Mouse (Mus musculus) small intestine, adult 2 months (tissue): ENCODE measurements at regions not wholly inside any gene's neighbourhood (a gene's known extent, or its start where the extent isn't known, plus 50 kb on each side); places are given as distances from the start of the nearest gene placed in this dataset.

ENCODE experiments used
- H3K27ac ChIP-seq: fragments of 200-500 bp; 2 replicates; pipeline ENCODE4 v1.5.1; 2012; ENCODE audit warnings: low read depth, low read length, control low read depth, inconsistent platforms; ENCODE audit not compliant: insufficient read depth
- H3K27me3 ChIP-seq: fragments of 200-500 bp; 2 replicates; pipeline ENCODE4 v1.6.1; 2012; ENCODE audit warnings: mild to moderate bottlenecking, moderate library complexity, low read length, inconsistent platforms; ENCODE audit not compliant: control insufficient read depth, insufficient read depth
- H3K36me3 ChIP-seq: fragments of 200-500 bp; 2 replicates; pipeline ENCODE4 v1.6.1; 2012; ENCODE audit warnings: mild to moderate bottlenecking, low read length, control low read depth, inconsistent platforms; ENCODE audit not compliant: control insufficient read depth, insufficient read depth
- H3K4me1 ChIP-seq: fragments of 200-500 bp; 2 replicates; pipeline ENCODE4 v1.6.1; 2012; ENCODE audit warnings: low read length, inconsistent platforms, mixed read lengths; ENCODE audit not compliant: control insufficient read depth, insufficient read depth, insufficient read length
- H3K4me3 ChIP-seq: fragments of 200-500 bp; 2 replicates; pipeline ENCODE4 v1.5.1; 2012; ENCODE audit warnings: low read depth, mild to moderate bottlenecking, control low read depth, inconsistent platforms, low read length, moderate library complexity
- CTCF ChIP-seq: fragments of 200-500 bp; IDR thresholded peaks from 2 replicates; pipeline ENCODE4 v1.5.1; 2012; ENCODE audit warnings: low read depth, mild to moderate bottlenecking, control low read depth, inconsistent platforms, low read length, moderate library complexity, mixed read lengths; ENCODE audit not compliant: insufficient replicate concordance, insufficient read length; ENCODE audit errors: extremely low read depth
- POLR2A ChIP-seq: fragments of 200-500 bp; IDR thresholded peaks from 2 replicates; pipeline ENCODE4 v1.6.1; 2012; ENCODE audit warnings: low read depth, mild to moderate bottlenecking, control low read depth, inconsistent platforms, low read length, moderate library complexity
- WGBS: fragments of 180-500 bp; shearing (Covaris S2); methylation state at CpG from one replicate; pipeline ENCODE4 v1.1.7; 2018; 5-methylcytosine and 5-hydroxymethylcytosine counted together

GRCm38 (mm10) chr4:72565186-72565585 lies 287.2 kb downstream of the Aldoart1 start:
- H3K4me1 ChIP-seq = no peaks in the 10 kb centered on the region
- H3K27ac ChIP-seq = no peak overlapping the region
- 49% methylated on average over 3 of the region's 3 CpGs for WGBS
- no peaks in the 10 kb centered on the region for H3K36me3 ChIP-seq
- no peaks in the 10 kb centered on the region for H3K27me3 ChIP-seq
- TF ChIP-seq CTCF = no peak
- no peak for TF ChIP-seq POLR2A
- H3K4me3 ChIP-seq = no peak overlapping the region

- Histone ChIP-seq H3K4me3 (no peak overlapping the region), H3K36me3 (no peaks in the 10 kb centered on the region), H3K27me3 (no peaks in the 10 kb centered on the region), H3K4me1 (no peaks in the 10 kb centered on the region), H3K27ac (no peak overlapping the region)
- TF ChIP-seq CTCF (no peak), POLR2A (no peak)
- 37% methylated on average over 4 of the region's 4 CpGs for WGBS
Measured at GRCm38 (mm10) chr4:72562909-72563676, 289.3 kb downstream of the Aldoart1 start.

GRCm38 (mm10) chr4:72554276-72554675 lies 298.2 kb downstream of the Aldoart1 start:
- no peak overlapping the region for H3K4me3 ChIP-seq
- no peak for TF ChIP-seq POLR2A
- no peak for TF ChIP-seq CTCF
- no peaks in the 10 kb centered on the region for H3K4me1 ChIP-seq
- H3K36me3 ChIP-seq = no peaks in the 10 kb centered on the region
- no peak overlapping the region for H3K27ac ChIP-seq
- H3K27me3 ChIP-seq = no peaks in the 10 kb centered on the region

GRCm38 (mm10) chr4:72534563-72534962 lies 317.9 kb downstream of the Aldoart1 start:
- Histone ChIP-seq H3K4me1 (no peaks in the 10 kb centered on the region), H3K4me3 (no peak overlapping the region), H3K27ac (no peak overlapping the region), H3K36me3 (no peaks in the 10 kb centered on the region), H3K27me3 (no peaks in the 10 kb centered on the region)
- TF ChIP-seq POLR2A = no peak
- no peak for TF ChIP-seq CTCF
- WGBS = 50% methylated on average over 1 of the region's 1 CpGs

GRCm38 (mm10) chr4:72524630-72525029 lies 323.9 kb upstream of the Tle1 start:
- TF ChIP-seq POLR2A (no peak), CTCF (no peak)
- Histone ChIP-seq H3K4me3 (no peak overlapping the region), H3K27me3 (no peaks in the 10 kb centered on the region), H3K36me3 (no peaks in the 10 kb centered on the region), H3K4me1 (no peaks in the 10 kb centered on the region), H3K27ac (no peak overlapping the region)

GRCm38 (mm10) chr4:72524100-72524499 lies 323.4 kb upstream of the Tle1 start:
- no peak for TF ChIP-seq POLR2A
- TF ChIP-seq CTCF = no peak
- H3K27me3 ChIP-seq = no peaks in the 10 kb centered on the region
- no peaks in the 10 kb centered on the region for H3K4me1 ChIP-seq
- no peak overlapping the region for H3K27ac ChIP-seq
- no peak overlapping the region for H3K4me3 ChIP-seq
- WGBS = 43% methylated on average over 1 of the region's 1 CpGs
- H3K36me3 ChIP-seq = no peaks in the 10 kb centered on the region

- Histone ChIP-seq H3K4me1 (no peaks in the 10 kb centered on the region), H3K27me3 (no peaks in the 10 kb centered on the region), H3K4me3 (no peak overlapping the region), H3K27ac (no peak overlapping the region), H3K36me3 (no peaks in the 10 kb centered on the region)
- WGBS = 69% methylated on average over 1 of the region's 1 CpGs
- TF ChIP-seq POLR2A = no peak
- no peak for TF ChIP-seq CTCF
Measured at GRCm38 (mm10) chr4:72511220-72511619, 310.5 kb upstream of the Tle1 start.

- 82% methylated on average over 1 of the region's 1 CpGs for WGBS
- Histone ChIP-seq H3K36me3 (no peaks in the 10 kb centered on the region), H3K27ac (no peak overlapping the region), H3K27me3 (no peaks in the 10 kb centered on the region), H3K4me3 (no peak overlapping the region), H3K4me1 (no peaks in the 10 kb centered on the region)
- TF ChIP-seq POLR2A = no peak
- TF ChIP-seq CTCF = no peak
Measured at GRCm38 (mm10) chr4:72481748-72482147, 281.0 kb upstream of the Tle1 start.
